In the genomic region with DNA sequence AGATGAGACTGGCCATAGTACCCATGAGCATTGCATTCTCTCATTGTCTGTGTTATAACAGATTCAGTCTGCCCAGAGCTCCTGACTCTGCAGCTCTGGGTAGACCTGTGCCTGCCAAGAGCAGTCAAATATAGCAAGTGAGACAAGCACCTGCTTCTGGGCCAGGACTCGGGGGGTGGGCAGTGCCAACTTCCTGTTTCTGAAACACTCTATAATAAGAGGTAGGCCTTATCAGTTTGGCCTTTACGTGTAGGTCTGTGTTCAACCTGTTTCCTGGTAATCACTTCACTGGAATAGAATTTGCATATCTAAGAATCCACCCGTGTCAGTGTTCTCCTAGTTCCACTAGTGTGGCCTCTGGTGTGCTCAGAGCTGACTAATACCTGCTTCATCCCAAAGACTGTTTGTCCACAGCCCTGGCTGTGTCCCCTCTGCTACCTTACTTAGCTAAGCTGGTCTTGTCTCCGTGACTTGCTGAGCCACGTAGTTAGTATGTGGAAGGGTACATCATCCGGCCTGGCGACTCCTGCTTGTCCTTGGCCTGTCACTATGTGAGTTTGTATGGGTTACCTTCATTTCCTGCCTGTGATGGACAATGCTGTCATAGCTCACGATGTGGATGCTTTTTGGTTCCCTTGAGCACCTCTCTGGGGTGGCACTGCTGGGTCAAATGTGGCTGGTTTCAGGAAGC, we compare ENCODE assay signal across 10 mouse cellular contexts. TPM values are rescaled to one million over a fixed set of nuclear protein-coding genes. Genes with fewer than 3 reads are reported as not detected.
DNase-seq lines count a peak whose midpoint lies in the region; ATAC-seq and TF ChIP-seq lines count a peak whose summit lies in the region.
"Had no signal": no experiment of that assay in that cellular context is flagged by ENCODE, and none has a peak within 500 bp of the region (broad histone marks: within the 10 kb centered on the region; RNA-seq: fewer than 3 reads in every experiment).

No protein-coding gene starts in this region.

- intact Hi-C loops in heart, postnatal 14 days (cut with DNase I): no loop called here

- TF ChIP-seq POLR2A in lung, adult 2 months (IDR thresholded peaks at IDR 0.05; ENCODE audit: borderline replicate concordance, extremely low read depth, low read depth, low read length): no peak

- peak overlapping the region; percentile 18 for H3K27ac ChIP-seq in lung, embryonic 15.5 days
- no peak overlapping the region for H3K27ac ChIP-seq in kidney, embryonic 14.5 days (ENCODE audit: low read depth, low read length)

- no peak overlapping the region for H3K9ac ChIP-seq in lung, embryonic 15.5 days
- H3K9ac ChIP-seq in kidney, embryonic 14.5 days (ENCODE audit: low read depth, low read length): no peak overlapping the region; the same call in 1 of the 2 replicates

- H3K4me2 ChIP-seq in lung, embryonic 15.5 days: no peak overlapping the region
- no peak overlapping the region for H3K4me2 ChIP-seq in kidney, embryonic 14.5 days (replicated peaks; ENCODE audit: low read depth, low read length)

- 66% methylated on average over 8 of the region's 8 CpGs for WGBS in lung, embryonic 15.5 days
- 41% methylated on average over 8 of the region's 8 CpGs for WGBS in lung, adult 2 months
- WGBS in kidney, embryonic 14.5 days: 81% methylated on average over 8 of the region's 8 CpGs

- H3K36me3 ChIP-seq in lung, embryonic 15.5 days: no peaks in the 10 kb centered on the region
- H3K36me3 ChIP-seq in splenic B cell, adult 2 months (ENCODE audit: control insufficient read depth, insufficient read depth, low read length, poor library complexity, severe bottlenecking): no peaks in the 10 kb centered on the region
- no peaks in the 10 kb centered on the region for H3K36me3 ChIP-seq in kidney, embryonic 14.5 days (ENCODE audit: control insufficient read depth, insufficient read depth, low read length)

- no peaks in the 10 kb centered on the region for H3K27me3 ChIP-seq in lung, embryonic 15.5 days
- H3K27me3 ChIP-seq in splenic B cell, adult 2 months (ENCODE audit: control insufficient read depth, insufficient read depth, low read length, poor library complexity, severe bottlenecking): no peaks in the 10 kb centered on the region
- no peaks in the 10 kb centered on the region for H3K27me3 ChIP-seq in kidney, embryonic 14.5 days (ENCODE audit: control insufficient read depth, insufficient read depth, low read length)

- no peak for TF ChIP-seq CTCF in lung, adult 2 months (IDR thresholded peaks at IDR 0.05; ENCODE audit: insufficient read depth, low read length)

- no peak overlapping the region for H3K4me3 ChIP-seq in lung, embryonic 15.5 days
- H3K4me3 ChIP-seq in lung, adult 2 months (replicated peaks; ENCODE audit: extremely low read depth, low read depth, low read length): no peak overlapping the region
- no peak overlapping the region for H3K4me3 ChIP-seq in kidney, embryonic 14.5 days (ENCODE audit: low read length)

- no peak for DNase-seq in lung, adult 2 months
- peak; percentile 69 for DNase-seq in cerebellum, adult 9-11 months
- peak; percentile 50 to 67 for DNase-seq in heart, postnatal 14 days
- DNase-seq in splenic B cell, adult 2 months (ENCODE audit: low read depth, low spot score): peak; percentile 72
- no peak for DNase-seq in layer of hippocampus, adult 9-11 months
- DNase-seq in T-cell, adult 2 months (ENCODE audit: low spot score): no peak
- DNase-seq: right cerebral cortex, postnatal 14 days had no signal

- no peaks in the 10 kb centered on the region for H3K9me3 ChIP-seq in lung, embryonic 15.5 days
- H3K9me3 ChIP-seq in kidney, embryonic 14.5 days (ENCODE audit: control insufficient read depth, low read length): no peaks in the 10 kb centered on the region

- ATAC-seq in lung, embryonic 15.5 days (ENCODE audit: borderline replicate concordance, extremely low read depth, low FRiP score, low TSS enrichment): no peak
- ATAC-seq in kidney, embryonic 14.5 days (ENCODE audit: low FRiP score, low TSS enrichment): no peak
- ATAC-seq: midbrain, embryonic 16.5 days had no signal

- H3K4me1 ChIP-seq in lung, embryonic 15.5 days: peaks cover 20% of the 10 kb centered on the region
- H3K4me1 ChIP-seq in lung, adult 2 months (ENCODE audit: control insufficient read depth, insufficient read depth, low read length): peaks cover 26% of the 10 kb centered on the region
- peaks cover 13% of the 10 kb centered on the region for H3K4me1 ChIP-seq in kidney, embryonic 14.5 days (ENCODE audit: control insufficient read depth, insufficient read depth, low read length)

RNA-seq across cellular contexts. Expression of a gene that starts 2.6 kb away (rescaled TPM):
- 0.52 and 0.69 TPM in 2 replicates for polyA plus RNA-seq in lung, embryonic 15.5 days (2015; fragmentation: Nextera tagmentation; extraction: Ambion mirVana)
- polyA plus RNA-seq in lung, adult 2 months (2012; rRNA removed): 5.5 and 7.7 TPM in 2 replicates
- under 1 TPM; 0.12 to 0.24 TPM for total RNA-seq in heart, postnatal 14 days (2021)
- polyA plus RNA-seq in kidney, embryonic 14.5 days (2014; fragmentation: Nextera tagmentation; extraction: Ambion mirVana): 0.20 and 0.27 TPM in 2 replicates

RNA-seq across cellular contexts. Expression of a gene that starts 13.0 kb away (rescaled TPM):
- 0.21 and 0.42 TPM in 2 replicates for polyA plus RNA-seq in lung, embryonic 15.5 days (2015; fragmentation: Nextera tagmentation; extraction: Ambion mirVana)
- polyA plus RNA-seq in lung, adult 2 months (2012; rRNA removed): 3.7 and 4.5 TPM in 2 replicates
- under 1 TPM in 1 of 2 experiments, not detected in 1; 0.12 TPM for total RNA-seq in heart, postnatal 14 days (2021)
- 0.17 and 0.28 TPM in 2 replicates for polyA plus RNA-seq in kidney, embryonic 14.5 days (2014; fragmentation: Nextera tagmentation; extraction: Ambion mirVana)

RNA-seq across cellular contexts. Expression of a gene that starts 15.0 kb away (rescaled TPM):
- polyA plus RNA-seq in lung, embryonic 15.5 days (2015; fragmentation: Nextera tagmentation; extraction: Ambion mirVana): 0.57 and 0.69 TPM in 2 replicates
- 1.0 and 4.1 TPM in 2 replicates for polyA plus RNA-seq in lung, adult 2 months (2012; rRNA removed)
- total RNA-seq in heart, postnatal 14 days (2021): under 1 TPM; 0.37 to 0.69 TPM
- 0.26 and 0.31 TPM in 2 replicates for polyA plus RNA-seq in kidney, embryonic 14.5 days (2014; fragmentation: Nextera tagmentation; extraction: Ambion mirVana)

RNA-seq across cellular contexts. Expression of a gene that starts 18.5 kb away (rescaled TPM):
- polyA plus RNA-seq in lung, embryonic 15.5 days (2015; fragmentation: Nextera tagmentation; extraction: Ambion mirVana): 2.4 and 4.6 TPM in 2 replicates
- polyA plus RNA-seq in lung, adult 2 months (2012; rRNA removed): 5.1 and 6.2 TPM in 2 replicates
- total RNA-seq in heart, postnatal 14 days (2021): 1 to 10 TPM; 4.3 to 6.6 TPM
- polyA plus RNA-seq in kidney, embryonic 14.5 days (2014; fragmentation: Nextera tagmentation; extraction: Ambion mirVana): 6.9 and 11.9 TPM in 2 replicates

RNA-seq across cellular contexts. Expression of a gene that starts 23.7 kb away (rescaled TPM):
- 2.7 and 3.1 TPM in 2 replicates for polyA plus RNA-seq in lung, embryonic 15.5 days (2015; fragmentation: Nextera tagmentation; extraction: Ambion mirVana)
- polyA plus RNA-seq in lung, adult 2 months (2012; rRNA removed): 43.1 and 133 TPM in 2 replicates
- total RNA-seq in heart, postnatal 14 days (2021): 10 to 100 TPM; 24.7 to 27.1 TPM
- 6.6 and 7.7 TPM in 2 replicates for polyA plus RNA-seq in kidney, embryonic 14.5 days (2014; fragmentation: Nextera tagmentation; extraction: Ambion mirVana)

Comparison
In these comparisons a context has a peak if more than half of its experiments do, and no peak if none do; other contexts are left out.
1. DNase-seq: peak in cerebellum, adult 9-11 months (single experiment), heart, postnatal 14 days (2 of 2) and splenic B cell, adult 2 months (single experiment); none in lung, adult 2 months (single experiment), layer of hippocampus, adult 9-11 months (single experiment) and T-cell, adult 2 months (single experiment).